Mouse (Mus musculus): Measurements from ENCODE around the gene Olfr1411.

Gene Olfr1411

GRCm38 (mm10) chr1:92594111-92594510 lies at the start of gene Olfr1411:
Olfr1411 (plus strand) TSS chr1:92594411.
- no peak for DNase-seq

- DNase-seq: no peak
These were observed 48.3 kb upstream of the Olfr1411 start for GRCm38 (mm10) chr1:92545929-92546328.

DNA sequence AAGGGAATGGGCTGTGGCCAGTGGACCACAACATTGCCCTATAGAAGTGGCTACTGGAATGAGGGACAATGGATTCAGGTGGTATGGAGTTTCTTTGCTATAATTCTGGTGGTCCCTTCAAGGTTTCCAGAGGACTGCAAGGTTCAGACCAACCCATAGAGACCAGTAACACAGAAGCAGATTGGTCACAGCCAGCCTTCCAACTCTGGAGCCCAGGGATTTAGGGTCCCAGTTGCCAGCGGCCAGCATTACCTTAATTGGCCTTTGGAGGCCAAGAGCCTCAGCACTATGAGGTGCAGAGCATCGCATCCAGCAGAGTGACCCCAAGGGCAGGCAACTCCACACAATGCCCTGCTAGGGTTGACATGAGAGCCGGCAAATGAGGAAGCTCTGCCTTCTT lies 23.2 kb upstream of the Olfr1411 start, which contains the start of gene Olfr1413:
Gene Olfr1413, plus strand, starts transcription at position 301 of the 400 bp plus-strand sequence.
- DNase-seq: no peak

GRCm38 (mm10) chr1:92585479-92585878 lies 8.7 kb upstream of the Olfr1411 start, which contains the start of gene Olfr1412:
Olfr1412 (plus strand) TSS chr1:92585779.
- no peak for DNase-seq

- DNase-seq: no peak
These were observed 1.8 kb downstream of the Olfr1411 start for GRCm38 (mm10) chr1:92596019-92596418.

- no peak for DNase-seq
These were observed 11.3 kb downstream of the Olfr1411 start, which contains the start of gene Olfr1410 for GRCm38 (mm10) chr1:92605482-92605881. Olfr1410 (plus strand) TSS chr1:92605782.

GRCm38 (mm10) chr1:92607711-92608110 lies 13.5 kb downstream of the Olfr1411 start:
- DNase-seq: no peak

DNA sequence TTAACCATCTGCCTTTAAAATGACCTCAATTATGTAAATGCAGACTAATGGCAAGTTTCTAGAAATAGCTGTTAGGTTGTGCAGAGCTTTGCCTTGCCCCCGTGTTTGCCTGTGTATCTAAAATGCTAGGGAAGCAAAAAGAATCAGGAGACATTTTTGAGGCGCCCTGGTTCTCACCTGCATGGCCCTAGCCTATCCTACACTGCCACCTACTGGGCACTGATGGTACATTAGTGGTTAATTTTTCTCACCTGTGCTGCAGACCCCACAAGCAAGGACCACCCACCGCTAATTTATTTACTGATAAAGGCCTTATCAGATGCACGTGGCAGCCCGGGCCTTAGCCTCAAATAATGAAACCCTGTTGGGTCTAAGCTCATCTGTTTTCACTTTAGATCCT lies 16.8 kb downstream of the Olfr1411 start:
- peak; percentile 48 for DNase-seq

DNA sequence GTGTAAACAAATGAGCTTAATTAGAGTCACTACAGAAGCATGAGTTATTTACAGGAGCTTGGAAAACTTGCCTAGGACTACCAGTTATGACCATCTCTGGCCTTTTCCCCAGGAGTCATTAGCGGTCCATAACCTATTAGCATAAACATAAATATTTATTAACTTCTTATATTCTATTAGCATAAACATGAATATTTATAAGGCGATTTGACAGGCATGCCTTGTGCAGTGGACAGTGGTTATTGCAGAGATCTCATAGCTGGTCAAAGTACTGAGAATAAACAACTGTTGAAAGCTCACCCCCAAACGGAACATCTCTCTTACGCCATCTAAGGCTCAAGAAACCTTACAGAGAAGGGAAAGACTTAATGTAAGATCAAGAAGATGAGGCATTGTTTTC lies 19.0 kb downstream of the Olfr1411 start:
- no peak for DNase-seq

GRCm38 (mm10) chr1:92614516-92614915 lies 20.3 kb downstream of the Olfr1411 start:
- DNase-seq: no peak

GRCm38 (mm10) chr1:92616046-92616445 lies 21.8 kb downstream of the Olfr1411 start:
- DNase-seq: no peak

DNA sequence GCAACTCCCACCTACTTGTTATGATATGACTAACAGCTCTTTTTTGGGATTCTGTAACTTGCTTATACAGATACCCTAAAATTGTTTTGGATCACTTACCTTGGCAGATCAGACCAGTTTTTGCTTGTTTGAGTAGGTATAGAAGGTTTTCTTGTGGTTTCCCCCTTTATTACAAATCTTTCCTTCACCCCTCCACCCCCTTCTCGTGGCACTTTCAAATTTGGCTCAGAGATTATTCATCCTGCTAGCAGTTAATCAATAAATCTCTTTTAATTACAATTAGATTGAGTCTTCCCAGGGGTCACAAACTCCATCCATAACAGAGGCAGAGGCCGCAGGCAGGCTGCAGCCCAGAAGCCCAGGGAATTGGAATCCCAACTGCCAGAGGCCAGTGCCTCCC lies 23.3 kb downstream of the Olfr1411 start, which contains the start of gene Olfr12:
Gene Olfr12, plus strand, starts transcription at position 301 of the 400 bp plus-strand sequence.
- no peak for DNase-seq

GRCm38 (mm10) chr1:92618360-92618759 lies 24.1 kb downstream of the Olfr1411 start:
- no peak for DNase-seq

- DNase-seq: no peak
These were observed 34.0 kb downstream of the Olfr1411 start for GRCm38 (mm10) chr1:92628227-92628626.

- DNase-seq: no peak
These were observed 38.0 kb downstream of the Olfr1411 start for GRCm38 (mm10) chr1:92632196-92632595.

DNA sequence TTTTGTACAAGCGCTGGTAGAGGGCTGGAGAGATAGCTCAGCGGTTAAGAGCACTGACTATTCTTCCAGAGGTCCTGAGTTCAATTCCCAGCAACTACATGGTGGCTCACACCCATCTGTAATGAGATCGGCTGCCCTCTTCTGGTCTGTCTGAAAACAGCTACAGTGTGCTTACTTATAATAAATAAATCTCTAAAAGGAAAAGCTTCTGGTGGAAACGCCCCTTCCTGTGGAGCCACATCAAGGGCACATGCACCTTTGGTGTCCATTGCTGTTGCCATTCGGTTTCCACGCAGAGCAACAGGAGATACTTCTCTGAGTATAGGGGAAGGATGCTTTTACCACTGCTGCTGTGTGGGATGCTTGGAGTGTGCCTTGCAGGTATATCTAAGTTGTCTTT lies 38.7 kb downstream of the Olfr1411 start:
- no peak for DNase-seq

DNA sequence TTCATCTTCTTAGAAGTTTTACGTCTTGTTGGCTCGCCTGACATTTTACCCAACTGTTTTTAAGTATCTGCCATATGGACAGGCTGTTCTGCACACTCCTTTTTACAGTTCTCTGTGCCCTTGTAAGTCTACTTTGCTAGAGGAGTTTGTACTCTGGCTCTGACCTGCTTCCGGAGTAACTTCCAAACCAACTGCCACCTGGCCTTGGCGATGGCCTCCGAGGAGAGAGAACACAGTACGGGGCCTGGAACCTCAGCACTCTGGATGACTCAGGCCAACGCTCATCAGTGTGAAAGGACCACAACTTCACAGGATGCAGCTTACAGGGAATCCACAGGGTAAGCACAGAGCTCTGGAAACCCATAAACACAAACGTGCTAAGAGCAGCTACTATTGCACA lies 39.5 kb downstream of the Olfr1411 start:
- no peak for DNase-seq

GRCm38 (mm10) chr1:92634569-92634968 lies 40.4 kb downstream of the Olfr1411 start:
- DNase-seq: no peak

GRCm38 (mm10) chr1:92634976-92635599 lies 40.9 kb downstream of the Olfr1411 start:
- DNase-seq: no peak

GRCm38 (mm10) chr1:92636015-92636414 lies 41.8 kb downstream of the Olfr1411 start:
- no peak for DNase-seq

DNA sequence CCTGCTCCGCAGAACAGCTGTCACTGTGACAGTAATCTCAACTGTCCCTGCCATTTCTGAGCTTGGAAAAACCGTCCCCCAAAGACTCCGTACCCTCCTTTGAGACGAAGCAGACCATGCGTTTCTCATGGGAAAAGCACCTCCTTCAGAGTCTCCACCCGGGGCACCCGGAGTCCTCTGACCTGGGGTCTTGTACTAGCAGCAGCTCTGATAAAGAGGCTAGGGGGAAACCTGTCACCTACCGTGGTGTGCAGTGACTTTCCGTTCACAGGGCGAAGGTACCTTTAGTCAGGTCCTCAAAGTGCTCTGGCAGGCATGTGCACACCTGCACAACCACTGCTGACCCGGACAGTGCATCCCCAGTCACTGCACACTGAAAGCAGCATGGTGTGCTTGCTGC lies 42.5 kb downstream of the Olfr1411 start:
- DNase-seq: no peak

DNA sequence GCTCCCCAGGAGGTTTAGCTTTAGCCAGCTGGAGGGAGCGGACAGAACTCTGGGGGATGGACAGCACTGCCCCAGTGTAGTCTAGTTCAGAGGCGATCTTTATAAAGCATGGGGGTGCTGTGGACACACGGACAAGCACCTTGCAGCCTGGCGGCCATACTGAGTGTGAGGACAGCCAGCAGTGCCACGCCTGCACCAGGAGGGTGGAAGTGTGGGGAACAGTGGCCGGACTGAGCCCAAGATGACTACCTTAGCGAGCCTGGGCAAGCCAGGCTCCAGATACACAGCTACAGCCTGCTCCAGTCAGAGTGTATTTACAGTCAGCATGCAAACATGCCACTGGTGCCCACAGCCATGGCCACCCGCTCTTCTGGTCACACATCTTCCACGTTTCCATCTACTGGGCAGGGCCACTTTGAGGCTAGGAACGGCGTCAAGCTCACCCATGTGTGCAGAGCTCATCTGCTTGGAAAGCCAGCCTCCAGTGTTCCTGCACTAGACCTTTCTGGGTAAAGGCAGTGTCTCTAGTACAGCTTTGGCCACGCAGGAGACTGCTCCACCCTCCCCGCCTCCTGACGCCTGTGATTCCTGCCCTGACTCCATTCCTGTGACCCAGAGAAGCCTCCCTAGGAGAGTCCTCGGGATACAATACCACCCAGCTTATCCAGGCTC lies 43.4 kb downstream of the Olfr1411 start:
- no peak for DNase-seq

- DNase-seq: no peak
These were observed 44.0 kb downstream of the Olfr1411 start for GRCm38 (mm10) chr1:92638181-92638580.

- DNase-seq: no peak
These were observed 44.5 kb downstream of the Olfr1411 start for GRCm38 (mm10) chr1:92638736-92639135.
